ENCODE assay signal across 8 mouse cellular contexts in the genomic region with DNA sequence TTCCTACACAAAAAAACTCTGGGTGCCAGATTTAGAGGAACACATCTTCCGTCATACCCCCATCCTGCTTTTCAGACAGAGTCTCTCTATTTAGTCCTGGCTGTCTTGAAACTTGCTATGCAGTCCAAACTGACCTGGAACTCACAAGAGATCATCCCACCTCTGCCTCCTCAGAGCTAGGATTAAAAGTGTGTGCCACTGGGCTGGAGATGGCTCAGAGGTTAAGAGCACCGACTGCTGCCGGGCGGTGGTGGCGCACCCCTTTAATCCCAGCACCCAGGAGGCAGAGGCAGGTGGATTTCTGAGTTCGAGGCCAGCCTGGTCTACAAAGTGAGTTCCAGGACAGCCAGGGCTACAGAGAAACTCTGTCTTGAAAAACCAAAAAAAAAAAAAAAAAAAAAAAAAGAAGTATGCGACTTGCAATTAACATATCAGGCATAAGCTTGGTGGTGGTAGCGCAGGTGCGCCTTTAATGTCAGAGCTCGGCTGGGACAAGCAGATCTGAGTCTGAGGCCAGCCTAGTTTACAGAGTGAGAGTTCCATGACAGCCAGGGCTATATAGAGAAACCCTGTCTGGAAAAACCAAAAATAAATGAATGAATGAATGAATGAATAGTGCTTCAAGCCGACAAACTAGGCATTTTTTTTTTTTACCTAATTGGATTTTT. TPM values are rescaled to one million over a fixed set of nuclear protein-coding genes. Genes with fewer than 3 reads are reported as not detected.
DNase-seq lines count a peak whose midpoint lies in the region; ATAC-seq and TF ChIP-seq lines count a peak whose summit lies in the region.

No protein-coding gene starts in this region.

- H3K4me2 ChIP-seq in embryonic facial prominence, embryonic 13.5 days = peak overlapping the region; percentile 68
- peak overlapping the region; percentile 73 for H3K4me2 ChIP-seq in limb, embryonic 14.5 days (replicated peaks; ENCODE audit: low read depth, low read length, severe bottlenecking)

- H3K4me3 ChIP-seq in embryonic facial prominence, embryonic 13.5 days = peak overlapping the region; percentile 97
- H3K4me3 ChIP-seq in limb, embryonic 14.5 days (replicated peaks; ENCODE audit: low read length) = peak overlapping the region; percentile 97

- H3K27ac ChIP-seq in embryonic facial prominence, embryonic 13.5 days = no peak overlapping the region
- H3K27ac ChIP-seq in limb, embryonic 14.5 days (replicated peaks; ENCODE audit: low read depth, low read length) = no peak overlapping the region

- H3K4me1 ChIP-seq in embryonic facial prominence, embryonic 13.5 days = peaks cover 17% of the 10 kb centered on the region
- H3K4me1 ChIP-seq in limb, embryonic 14.5 days (ENCODE audit: control insufficient read depth, insufficient read depth, low read length) = peaks cover 20% of the 10 kb centered on the region

- intact Hi-C loops in left cerebral cortex, postnatal 25 days (cut with DNase I) = no loop called here

- WGBS in embryonic facial prominence, embryonic 13.5 days = 34% methylated on average over 11 of the region's 11 CpGs
- 33% methylated on average over 11 of the region's 11 CpGs for WGBS in limb, embryonic 14.5 days

- peak; percentile 30 for DNase-seq in cerebellum, adult 9-11 months
- DNase-seq in cerebellum, postnatal 14 days = no peak
- peak; percentile 66 for DNase-seq in A20 (ENCODE audit: low read depth, low spot score)
- DNase-seq in limb, embryonic 14.5 days (ENCODE audit: low spot score) = no peak
- DNase-seq in splenic B cell, adult 2 months (ENCODE audit: low read depth, low spot score) = peak; percentile 29
- DNase-seq in left cerebral cortex, postnatal 25 days (ENCODE audit: low spot score in 2 of 2) = no peak

- no peak for TF ChIP-seq POLR2A in limb, embryonic 14.5 days (IDR thresholded peaks at IDR 0.05; ENCODE audit: borderline replicate concordance, extremely low read depth, insufficient read depth, insufficient read length)

- H3K9ac ChIP-seq in embryonic facial prominence, embryonic 13.5 days = peak overlapping the region; percentile 94
- peak overlapping the region; percentile 84 for H3K9ac ChIP-seq in limb, embryonic 14.5 days (ENCODE audit: low read depth, low read length, severe bottlenecking)

- no peak for ATAC-seq in embryonic facial prominence, embryonic 13.5 days (ENCODE audit: insufficient number of reproducible peaks, insufficient read depth, low FRiP score, low TSS enrichment, low read depth)
- ATAC-seq in limb, embryonic 14.5 days (ENCODE audit: low FRiP score, low read depth) = no peak
- no peak for ATAC-seq in megakaryocyte-erythroid progenitor cell, adult 5-6 weeks (replicated peaks; ENCODE audit: low FRiP score, low TSS enrichment, poor library complexity, severe bottlenecking)

- H3K36me3 ChIP-seq in embryonic facial prominence, embryonic 13.5 days = peaks cover 6% of the 10 kb centered on the region
- peaks cover 6% of the 10 kb centered on the region for H3K36me3 ChIP-seq in limb, embryonic 14.5 days (ENCODE audit: control insufficient read depth, insufficient read depth, low read length)
- no peaks in the 10 kb centered on the region for H3K36me3 ChIP-seq in splenic B cell, adult 2 months (ENCODE audit: control insufficient read depth, insufficient read depth, low read length, poor library complexity, severe bottlenecking)

- no peaks in the 10 kb centered on the region for H3K9me3 ChIP-seq in embryonic facial prominence, embryonic 13.5 days
- no peaks in the 10 kb centered on the region for H3K9me3 ChIP-seq in limb, embryonic 14.5 days (ENCODE audit: control insufficient read depth, low read length)

- no peaks in the 10 kb centered on the region for H3K27me3 ChIP-seq in embryonic facial prominence, embryonic 13.5 days
- no peaks in the 10 kb centered on the region for H3K27me3 ChIP-seq in limb, embryonic 14.5 days (ENCODE audit: control insufficient read depth, insufficient read depth, low read length)
- no peaks in the 10 kb centered on the region for H3K27me3 ChIP-seq in splenic B cell, adult 2 months (ENCODE audit: control insufficient read depth, insufficient read depth, low read length, poor library complexity, severe bottlenecking)

RNA-seq across cellular contexts. Expression of a gene that starts 1.4 kb away (rescaled TPM):
- 35.3 and 45.7 TPM in 2 replicates for polyA plus RNA-seq in embryonic facial prominence, embryonic 13.5 days (2015; fragmentation: Nextera tagmentation; extraction: Ambion mirVana)
- polyA plus RNA-seq in limb, embryonic 14.5 days (2012; rRNA removed) = 27.1 and 41.5 TPM in 2 replicates
- 23.8 and 26.4 TPM in 2 replicates for polyA plus RNA-seq in limb, embryonic 14.5 days (2014; fragmentation: Nextera tagmentation; extraction: Ambion mirVana)
- total RNA-seq in megakaryocyte-erythroid progenitor cell, adult 5-6 weeks (2014; fragmentation: Nextera tagmentation) = 74.0 and 114 TPM in 2 replicates
- total RNA-seq in megakaryocyte-erythroid progenitor cell, adult 5-6 weeks (2017) = 157 and 211 TPM in 2 replicates
- total RNA-seq in left cerebral cortex, postnatal 25 days (2021) = 10 to 100 TPM; 54.3 to 63.4 TPM

RNA-seq across cellular contexts. Expression of a gene that starts 34.8 kb away (rescaled TPM):
- 29.5 and 31.8 TPM in 2 replicates for polyA plus RNA-seq in embryonic facial prominence, embryonic 13.5 days (2015; fragmentation: Nextera tagmentation; extraction: Ambion mirVana)
- 24.5 and 32.9 TPM in 2 replicates for polyA plus RNA-seq in limb, embryonic 14.5 days (2012; rRNA removed)
- polyA plus RNA-seq in limb, embryonic 14.5 days (2014; fragmentation: Nextera tagmentation; extraction: Ambion mirVana) = 22.0 and 24.4 TPM in 2 replicates
- 30.1 and 31.3 TPM in 2 replicates for total RNA-seq in megakaryocyte-erythroid progenitor cell, adult 5-6 weeks (2014; fragmentation: Nextera tagmentation)
- total RNA-seq in megakaryocyte-erythroid progenitor cell, adult 5-6 weeks (2017) = 24.9 and 41.6 TPM in 2 replicates
- total RNA-seq in left cerebral cortex, postnatal 25 days (2021) = 10 to 100 TPM; 29.4 to 29.6 TPM

Comparison
In these comparisons a context has a peak if more than half of its experiments do, and no peak if none do; other contexts are left out.
1. DNase-seq: peak in cerebellum, adult 9-11 months (single experiment), A20 (single experiment) and splenic B cell, adult 2 months (single experiment); none in cerebellum, postnatal 14 days (0 of 2), limb, embryonic 14.5 days (single experiment) and left cerebral cortex, postnatal 25 days (0 of 2).